Mouse (Mus musculus) induced T-regulatory cell, adult 2 months (primary cell): ENCODE measurements around the gene Ppil1.
"Not testable (repeated sequence)": the region's sequence is repeated elsewhere in the genome, so short reads cannot be mapped to it uniquely, and the experiment has no call there.

ENCODE experiments used
- DNase-seq: peaks from one replicate; pipeline ENCODE4 v3.0.0-alpha.2; 2012; ENCODE audit warnings: low read depth

The Ppil1 gene

DNA sequence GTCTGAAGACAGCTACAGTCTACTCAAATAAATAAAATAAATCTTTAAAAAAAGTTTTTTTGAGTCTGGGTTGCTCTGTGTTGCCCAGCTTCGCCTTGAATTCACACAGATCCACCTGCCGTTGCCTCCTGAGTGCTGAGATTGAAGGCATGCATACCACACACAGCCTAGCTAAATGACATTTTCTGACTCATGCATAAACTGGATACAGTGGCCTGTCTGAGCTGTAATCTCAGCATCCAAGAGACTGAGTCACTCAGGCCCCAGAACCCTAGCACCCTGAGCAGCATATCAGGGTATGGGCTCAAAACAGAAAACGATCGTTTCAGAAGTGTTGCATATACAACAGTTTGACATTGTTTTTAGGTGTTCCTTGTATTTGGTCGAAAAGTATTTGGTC is 17.6 kb upstream of the Ppil1 start:
- no peak for DNase-seq

DNA sequence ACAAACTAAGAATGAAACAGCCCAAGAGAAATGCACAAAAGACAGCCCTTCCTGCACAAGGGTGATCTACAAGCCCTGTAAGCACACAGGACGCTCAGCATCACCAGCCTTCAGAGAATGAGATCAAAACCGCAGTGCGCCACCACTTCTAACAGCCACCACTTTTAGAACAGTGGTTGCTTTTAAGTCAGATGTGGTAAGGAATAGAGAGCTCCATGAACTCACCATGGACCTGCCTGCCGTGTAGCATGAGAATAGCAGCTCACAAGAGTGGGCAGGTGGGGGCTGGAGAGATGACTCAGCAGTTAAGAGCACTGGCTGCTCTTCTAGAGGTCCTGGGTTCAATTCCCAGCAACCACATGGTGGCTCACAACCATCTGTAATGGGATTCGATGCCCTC is 16.4 kb upstream of the Ppil1 start:
- DNase-seq = peak; percentile 87

DNA sequence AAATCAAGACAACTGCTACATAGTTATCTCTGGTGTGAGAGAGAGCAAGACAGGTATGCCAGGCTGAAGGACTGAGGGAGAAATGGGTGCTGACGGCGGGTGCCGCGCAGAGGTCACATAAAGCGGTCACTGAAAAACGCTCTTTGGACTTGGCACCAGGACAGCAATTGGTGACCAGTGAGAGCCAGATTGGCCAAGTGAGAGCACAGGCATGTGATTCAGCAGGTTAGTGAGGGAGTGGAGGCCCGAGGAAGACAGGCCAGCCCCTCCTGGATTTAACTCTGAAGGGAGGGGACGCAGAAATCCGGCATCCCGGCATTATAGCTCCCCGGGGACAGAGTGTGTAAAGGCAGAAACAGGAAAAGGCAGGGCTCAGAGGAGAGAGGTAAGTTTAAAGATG is 9.9 kb upstream of the Ppil1 start:
- DNase-seq = no peak

DNA sequence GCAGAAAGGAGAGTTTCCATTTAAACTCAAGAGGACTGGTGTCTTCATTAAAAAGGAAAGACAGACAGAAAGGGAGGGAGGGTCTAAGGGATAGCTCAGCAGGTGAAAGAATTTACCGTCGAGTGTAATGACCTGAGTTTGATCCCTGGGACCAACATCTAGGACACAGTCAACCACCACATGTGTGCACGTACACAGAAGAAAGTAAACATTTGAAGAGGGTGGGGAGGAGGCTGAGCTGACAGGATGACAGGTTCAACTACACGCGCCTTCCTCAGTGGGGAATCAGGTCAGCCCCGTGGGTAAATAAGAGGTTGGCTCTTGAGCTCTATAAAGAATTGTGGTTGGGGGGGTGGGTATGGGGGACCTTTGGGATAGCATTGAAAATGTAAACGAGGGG is 9.2 kb upstream of the Ppil1 start:
- DNase-seq = no peak

DNA sequence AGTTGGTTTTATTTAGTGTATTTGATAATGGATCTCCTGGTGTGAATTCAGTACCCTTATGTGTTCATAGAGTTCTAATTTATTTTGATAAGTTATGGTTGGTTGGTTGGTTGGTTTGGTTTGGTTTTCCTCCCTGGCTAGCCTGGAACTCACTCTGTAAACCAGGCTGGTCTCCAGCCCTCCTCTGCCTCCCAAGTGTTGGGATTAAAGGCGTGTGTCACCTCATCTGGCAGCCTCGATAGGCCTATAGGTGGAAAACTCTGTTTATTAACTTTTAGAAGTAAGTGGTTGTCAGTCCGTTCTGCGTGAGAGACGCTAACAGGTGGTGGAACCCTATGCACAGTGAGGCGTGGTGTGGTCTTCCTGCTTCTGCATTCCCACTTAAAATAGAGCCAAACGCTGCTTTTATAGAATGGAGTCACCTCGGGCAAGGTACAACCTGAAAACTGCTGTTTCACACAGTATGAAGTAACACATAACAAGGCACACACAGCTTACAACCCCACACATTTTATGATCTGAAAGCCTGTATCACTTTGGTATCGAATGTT is 6.2 kb upstream of the Ppil1 start:
- no peak for DNase-seq

DNA sequence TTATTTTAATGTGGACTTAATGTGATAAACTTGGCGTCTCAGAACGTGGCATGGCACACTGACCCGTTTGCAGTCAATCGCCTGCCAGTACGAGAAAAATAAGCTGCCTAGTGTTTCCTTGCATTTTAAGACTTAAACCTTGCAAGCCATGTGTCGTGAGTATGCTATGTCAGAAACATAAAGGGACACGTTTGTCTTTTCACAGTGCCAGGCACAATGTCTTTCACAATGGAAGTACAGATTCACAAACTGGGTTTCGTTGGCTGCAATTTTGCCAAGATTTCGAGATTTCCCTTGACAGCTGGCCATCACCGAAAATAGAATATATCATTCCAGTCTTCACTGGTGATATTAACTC is 5.3 kb upstream of the Ppil1 start:
- DNase-seq = no peak

DNA sequence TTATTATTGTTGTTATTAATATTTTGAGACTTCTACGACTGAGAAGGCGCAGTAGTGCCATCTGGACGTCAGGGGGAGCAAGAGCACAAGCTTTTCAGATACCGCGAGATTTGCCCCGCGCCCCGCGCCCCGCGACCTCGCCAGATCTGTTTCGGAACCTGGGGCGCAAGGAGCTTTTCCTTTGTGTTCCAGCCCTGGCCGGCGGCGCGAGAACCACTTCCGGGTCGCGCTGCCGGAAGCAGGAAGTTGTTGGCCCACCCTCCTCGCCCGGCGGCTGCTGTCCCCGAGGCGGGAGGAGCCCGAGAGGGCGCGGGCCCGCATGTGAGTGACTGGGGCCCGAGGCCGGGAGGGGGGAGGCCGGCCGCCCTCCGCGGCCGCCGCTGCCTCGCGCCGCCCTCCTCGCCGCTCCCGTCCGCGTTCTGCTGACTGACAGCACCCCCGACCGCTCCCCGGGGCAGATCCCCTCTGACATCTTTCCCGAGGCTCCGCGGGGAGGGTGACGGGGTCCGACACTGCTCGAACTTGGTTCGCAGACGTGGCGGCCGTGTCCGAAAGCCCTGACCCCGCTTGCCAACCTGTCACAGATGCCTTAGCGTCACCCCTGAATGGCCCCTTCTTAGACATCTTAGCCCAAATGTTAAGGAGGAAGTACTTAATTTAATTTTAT is 4.8 kb upstream of the Ppil1 start, which contains the start of gene BC004004:
BC004004 (plus strand) TSS at position 107 of the 667 bp plus-strand sequence.
- peak; percentile 96 for DNase-seq

DNA sequence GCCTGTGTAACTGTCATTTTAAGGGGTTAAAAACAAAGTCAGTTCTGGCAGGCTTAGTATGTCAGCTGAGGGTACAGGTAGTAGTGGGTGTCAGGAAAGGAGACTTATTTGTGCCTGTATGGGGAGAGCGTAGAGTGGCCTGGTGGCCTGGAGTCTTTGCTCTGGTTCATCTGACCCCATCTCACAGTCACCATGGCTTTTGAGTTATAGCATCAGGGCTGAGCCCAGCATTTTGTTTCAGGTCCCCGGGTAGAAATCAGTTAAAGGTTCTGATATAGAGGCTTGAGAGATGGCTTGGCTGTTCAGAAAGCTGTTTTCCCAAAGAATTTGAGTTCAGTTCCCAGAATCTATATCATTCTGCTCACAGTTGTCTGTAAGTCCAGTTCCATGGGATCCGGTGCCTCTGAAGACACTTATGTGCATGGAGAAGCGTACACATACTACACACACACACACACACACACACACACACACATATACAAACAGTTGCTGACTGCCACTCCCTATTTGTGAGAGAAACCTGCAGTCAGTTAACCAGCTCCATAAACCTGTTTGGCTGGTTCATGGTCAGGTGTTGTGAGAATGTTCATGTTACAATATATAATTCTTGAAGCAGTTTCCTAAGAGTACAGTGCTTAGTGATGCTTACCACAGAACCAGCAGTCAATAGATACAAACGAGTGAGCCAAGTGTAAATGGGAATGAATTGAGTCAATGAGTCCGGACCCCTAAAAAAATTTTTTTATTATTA is 4.1 kb upstream of the Ppil1 start:
- DNase-seq = no peak

DNA sequence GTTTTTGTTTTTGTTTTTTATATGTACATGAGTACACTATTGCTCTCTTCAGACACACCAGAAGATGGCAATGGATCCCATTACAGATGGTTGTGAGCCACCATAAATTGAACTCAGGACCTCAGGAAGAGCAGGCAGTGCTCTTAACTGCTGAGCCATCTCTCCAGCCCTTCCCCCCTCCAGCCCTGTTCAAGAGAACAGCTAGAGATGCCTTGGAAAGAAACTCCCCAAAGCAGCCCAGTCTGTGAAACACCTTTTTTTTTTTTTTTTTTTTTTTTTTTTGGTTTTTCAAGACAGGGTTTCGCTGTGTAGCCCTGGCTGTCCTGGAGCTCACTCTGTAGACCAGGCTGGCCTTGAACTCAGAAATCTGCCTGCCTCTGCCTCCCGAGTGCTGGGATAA is 3.1 kb upstream of the Ppil1 start:
- DNase-seq = not testable (repeated sequence)

DNA sequence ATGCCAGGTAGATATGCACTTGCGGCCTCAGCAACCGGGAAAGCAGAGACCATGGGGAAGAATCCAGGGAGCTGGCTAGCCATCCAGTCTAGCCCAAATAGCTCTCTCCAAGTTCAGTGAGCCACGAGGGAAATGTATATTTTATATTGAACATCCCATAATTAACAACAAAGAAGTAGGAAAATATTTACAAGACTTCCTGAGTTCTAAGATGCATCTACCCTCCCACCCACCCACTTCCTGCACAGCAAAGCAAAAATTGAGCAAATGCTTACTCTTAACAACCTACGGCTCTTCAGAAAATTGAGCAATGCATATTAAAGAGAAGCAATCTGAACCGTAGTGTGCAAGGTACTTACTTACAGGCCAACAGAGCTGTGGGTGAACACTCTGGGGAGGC is 774 bp upstream of the Ppil1 start:
- peak; percentile 67 for DNase-seq

DNA sequence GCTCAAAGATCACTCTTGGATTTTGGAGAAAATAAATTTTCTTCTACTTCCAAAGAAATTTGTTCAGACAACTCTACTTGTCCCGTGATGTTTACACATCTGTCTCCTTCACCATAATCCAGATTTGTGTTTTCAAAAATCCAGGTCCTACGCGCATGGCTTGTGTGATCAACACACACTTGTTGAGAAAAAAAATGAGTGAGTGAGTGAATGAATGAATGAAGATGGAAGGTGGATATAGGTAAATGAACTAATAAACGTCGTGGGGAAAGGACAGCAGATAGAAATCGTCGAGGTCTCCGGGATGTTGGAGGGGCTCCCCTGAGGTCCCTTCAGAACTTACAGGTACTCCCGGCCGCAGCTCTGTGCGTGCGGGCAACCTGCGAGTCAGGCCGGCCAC is 569 bp downstream of the Ppil1 start:
- DNase-seq = no peak

DNA sequence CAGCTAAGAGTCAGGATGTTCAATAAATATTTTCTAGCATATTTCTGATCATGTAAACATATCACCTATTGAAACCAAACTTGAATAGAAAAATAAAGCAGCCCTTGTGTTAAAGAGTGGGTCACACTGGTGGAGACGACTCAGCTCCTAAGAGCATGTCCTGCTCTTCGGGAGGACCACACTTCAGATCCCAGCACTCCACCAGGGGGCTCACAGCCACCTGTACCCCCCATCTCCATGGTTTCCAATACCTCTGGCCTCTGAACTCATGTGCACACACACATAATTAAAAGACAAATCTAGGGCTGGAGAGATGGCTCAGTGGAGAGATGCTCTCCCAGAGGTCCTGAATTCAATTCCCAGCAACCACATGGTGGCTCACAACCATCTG is 1.7 kb downstream of the Ppil1 start:
- peak; percentile 66 for DNase-seq

DNA sequence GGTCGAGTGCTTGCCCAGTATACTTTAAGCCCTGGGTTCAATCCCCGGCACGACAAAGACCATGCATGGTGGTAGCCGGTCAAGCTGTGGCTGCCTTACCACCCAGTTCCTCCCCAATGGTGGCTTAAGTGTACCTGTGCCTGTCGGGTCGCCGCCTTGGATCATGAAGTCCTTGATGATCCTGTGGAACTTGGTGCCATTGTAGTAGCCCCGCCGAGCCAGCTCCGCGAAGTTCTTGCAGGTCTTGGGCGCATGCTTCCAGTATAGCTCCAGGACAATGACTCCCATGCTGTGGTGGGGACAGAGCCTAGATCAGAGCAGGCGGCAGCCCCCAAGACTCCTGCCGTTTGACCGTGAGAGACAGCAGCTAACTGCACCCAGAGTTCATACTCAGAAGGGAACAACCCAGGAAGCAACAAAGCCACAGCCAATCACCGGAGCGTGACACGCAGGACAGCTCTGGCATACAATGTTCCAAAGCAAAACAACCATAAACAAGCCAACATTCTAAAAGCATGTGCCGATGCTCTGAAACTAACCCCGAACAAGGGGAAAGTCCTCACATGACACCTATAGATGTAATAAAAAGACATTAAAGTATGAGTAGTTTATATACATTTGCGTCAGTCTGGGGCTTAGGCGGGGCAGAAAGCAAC is 2.3 kb downstream of the Ppil1 start:
- peak; percentile 78 for DNase-seq

DNA sequence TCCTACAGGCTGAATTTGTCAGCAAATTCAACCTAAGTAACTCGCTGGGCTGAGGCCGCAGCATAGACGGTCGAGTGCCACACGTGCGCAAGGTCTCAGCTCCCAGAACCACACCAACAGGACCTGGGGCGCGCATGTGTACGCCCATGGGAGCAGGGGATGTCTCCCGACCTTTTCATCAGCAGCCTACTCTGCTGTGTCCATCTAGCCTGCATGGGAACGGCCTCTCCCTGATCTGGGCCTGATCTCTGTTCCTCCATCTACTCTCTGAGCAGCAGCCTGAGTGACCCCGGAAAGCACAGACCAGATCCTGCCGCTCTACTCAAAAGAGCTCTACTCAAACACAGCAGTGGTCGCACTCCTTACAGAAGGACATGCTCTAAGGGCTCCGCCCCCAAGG is 3.5 kb downstream of the Ppil1 start:
- DNase-seq = no peak

DNA sequence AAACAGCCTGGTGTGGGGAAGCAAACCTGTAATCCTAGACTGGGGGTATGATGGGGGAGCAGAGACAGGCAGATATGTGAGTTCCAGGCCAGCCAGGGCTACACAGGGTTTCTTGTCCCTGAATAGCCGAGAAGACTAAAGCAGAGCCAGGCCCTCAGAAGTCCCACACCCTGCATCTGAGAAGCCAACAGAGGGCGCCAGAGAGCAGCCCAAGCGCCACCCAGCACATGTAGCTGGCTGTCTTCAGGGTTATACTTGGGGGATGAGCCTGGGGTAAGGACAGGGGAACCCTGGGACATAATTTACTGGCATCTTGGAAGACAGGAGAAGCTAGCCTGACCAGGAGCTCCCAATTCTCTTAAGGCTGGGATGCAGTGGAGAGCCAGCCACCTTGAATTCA is 4.5 kb downstream of the Ppil1 start:
- peak; percentile 92 for DNase-seq

DNA sequence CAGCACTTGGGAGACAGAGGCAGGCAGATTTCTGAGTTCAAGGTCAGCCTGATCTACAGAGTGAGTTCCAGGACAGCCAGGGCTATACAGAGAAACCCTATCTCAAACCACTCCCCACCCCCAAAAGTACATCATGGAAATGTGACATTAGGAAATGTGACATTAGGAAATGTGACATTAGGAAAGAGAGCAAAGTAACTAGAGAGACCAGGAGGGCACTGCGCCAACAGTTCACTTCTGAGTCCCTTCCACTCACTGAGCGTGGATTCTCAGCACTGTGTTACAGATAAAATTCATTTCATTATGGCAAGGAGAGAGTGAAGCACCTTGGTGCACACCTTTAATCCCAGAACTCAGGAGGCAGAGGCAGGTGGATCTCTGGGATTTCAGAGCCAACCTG is 5.1 kb downstream of the Ppil1 start:
- no peak for DNase-seq

DNA sequence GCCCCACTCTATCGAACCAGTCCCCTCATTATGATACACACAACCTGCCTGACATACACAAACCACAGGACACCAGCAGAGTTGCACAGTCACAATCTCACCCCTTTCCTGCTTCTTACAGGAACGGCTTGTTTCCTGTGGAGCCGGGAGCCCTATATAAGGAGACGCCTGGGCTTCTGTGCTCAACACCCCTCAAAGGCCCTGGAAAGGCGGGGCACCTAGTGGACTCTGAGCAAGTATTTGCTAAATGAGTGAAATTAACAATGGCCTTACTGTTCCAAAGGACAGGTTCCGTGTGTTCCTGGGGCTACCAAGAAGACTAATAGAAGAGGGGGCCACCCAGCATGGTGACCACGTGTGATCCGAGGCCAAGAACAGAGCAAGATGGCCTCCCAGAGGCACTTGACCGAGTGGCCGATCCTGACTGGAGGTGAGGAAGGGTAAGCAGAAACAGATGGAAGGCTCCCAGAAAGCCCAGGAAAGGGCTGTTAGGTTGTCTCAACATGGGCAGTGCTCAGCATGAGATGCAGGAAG is 5.9 kb downstream of the Ppil1 start:
- no peak for DNase-seq

DNA sequence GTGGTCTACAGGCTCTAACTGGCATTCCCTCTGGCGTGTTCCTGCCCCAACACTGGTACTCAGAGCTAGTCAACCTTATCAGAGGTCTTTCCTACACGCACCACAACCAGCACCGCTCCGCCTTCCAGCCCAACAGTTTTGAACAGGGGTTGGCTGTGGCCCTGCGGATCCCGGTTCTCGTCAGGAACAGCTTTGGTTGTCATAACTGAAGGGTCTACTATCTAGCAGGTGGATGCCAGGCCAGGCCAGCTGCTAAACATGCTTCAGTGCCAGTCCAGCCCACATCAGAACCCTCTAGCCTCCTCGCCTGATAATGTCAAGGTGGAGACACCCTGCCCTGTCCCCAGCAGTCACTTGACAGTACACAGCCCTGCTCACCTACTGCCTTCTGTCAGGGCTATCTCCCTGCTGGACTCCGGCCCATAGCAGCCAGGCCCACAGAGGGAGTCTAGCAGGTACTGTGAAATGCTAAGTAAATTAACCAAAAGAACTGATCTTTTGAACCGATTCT is 6.9 kb downstream of the Ppil1 start:
- DNase-seq = no peak

DNA sequence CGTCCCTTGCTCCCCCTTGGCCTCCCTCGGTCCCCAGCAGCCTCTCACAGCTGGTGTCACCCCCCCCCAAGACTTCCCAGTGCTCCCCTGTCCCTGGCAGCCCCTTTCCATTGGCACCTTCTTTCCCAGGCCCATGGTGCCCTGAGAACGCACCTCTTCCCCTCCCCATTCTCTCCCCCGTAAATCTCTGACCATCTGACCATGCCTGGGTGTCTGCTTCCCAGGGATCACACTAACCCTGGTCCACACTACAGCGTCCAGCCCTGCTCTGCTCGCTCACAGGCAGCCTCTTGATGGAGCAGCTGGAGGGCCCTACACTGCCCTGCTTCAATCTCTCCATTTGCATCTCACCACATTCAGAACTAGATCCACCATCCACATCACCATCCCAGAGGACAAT is 7.5 kb downstream of the Ppil1 start:
- DNase-seq = no peak

DNA sequence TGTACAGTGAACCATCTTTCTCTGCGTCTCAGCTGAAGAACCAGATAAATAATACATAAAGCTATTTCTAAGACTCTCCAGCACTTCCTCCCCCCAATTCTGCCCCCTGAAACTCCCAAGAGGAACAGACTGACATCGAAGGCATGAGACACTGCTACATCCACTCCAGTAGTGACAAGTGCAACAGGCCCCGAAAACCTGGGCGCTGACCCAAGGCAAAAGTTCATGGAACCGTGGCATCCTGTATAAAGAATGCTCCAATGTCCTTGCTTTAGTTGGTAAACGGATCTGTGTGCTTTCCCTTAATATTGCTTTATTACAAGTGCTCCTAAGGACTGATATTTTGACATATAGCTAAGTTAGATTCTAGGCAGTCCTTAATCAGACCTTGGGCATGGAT is 9.2 kb downstream of the Ppil1 start:
- DNase-seq = not testable (repeated sequence)

DNA sequence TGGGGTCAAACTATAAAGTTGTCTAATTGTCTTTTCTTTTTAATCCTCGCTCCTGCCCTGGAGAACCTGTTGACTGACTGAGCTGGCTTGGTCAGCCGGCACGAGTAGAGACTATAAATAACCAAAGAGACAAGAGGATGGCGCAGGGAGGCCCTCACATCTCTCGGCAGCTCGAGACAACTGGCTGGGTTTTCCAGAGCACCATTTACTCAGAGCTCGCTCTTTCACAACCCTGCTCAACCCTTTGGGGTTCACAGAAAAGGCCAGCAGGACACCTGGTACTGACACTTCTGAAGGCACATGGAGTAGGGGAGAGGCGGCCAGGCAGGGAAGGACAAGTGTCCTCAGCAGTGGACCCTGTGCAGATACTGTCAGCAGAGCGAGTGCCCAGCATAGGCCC is 10.3 kb downstream of the Ppil1 start:
- DNase-seq = no peak

DNA sequence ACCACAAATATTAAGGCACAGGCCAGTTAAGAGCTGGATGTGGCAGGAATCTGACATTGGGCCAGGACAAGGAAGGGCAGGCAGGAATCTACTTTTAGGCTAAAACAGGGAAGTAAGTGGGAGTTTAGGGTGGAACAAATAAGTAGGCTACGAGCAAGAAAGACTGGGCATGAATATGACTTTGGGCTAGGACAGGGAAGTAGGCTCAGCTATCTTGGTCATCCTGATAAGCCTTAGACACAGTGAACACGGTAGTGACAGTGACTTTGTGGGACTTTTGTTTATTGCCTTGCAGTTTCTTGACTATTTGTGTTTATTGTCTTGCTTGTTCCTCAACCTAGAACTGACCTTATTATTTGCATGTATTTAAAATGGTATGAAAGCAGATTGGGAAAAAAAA is 10.8 kb downstream of the Ppil1 start:
- no peak for DNase-seq
